Mouse (Mus musculus): ENCODE data around the gene Mms19. TPM values are rescaled to one million over a fixed set of nuclear protein-coding genes. Genes with fewer than 3 reads are reported as not detected.
A peak's percentile ranks its signal among the peaks of the same experiment; 100 is the strongest.

The Mms19 gene
- polyA plus RNA-seq, 1 experiment from 2014 or later, result 11.1 TPM

DNA sequence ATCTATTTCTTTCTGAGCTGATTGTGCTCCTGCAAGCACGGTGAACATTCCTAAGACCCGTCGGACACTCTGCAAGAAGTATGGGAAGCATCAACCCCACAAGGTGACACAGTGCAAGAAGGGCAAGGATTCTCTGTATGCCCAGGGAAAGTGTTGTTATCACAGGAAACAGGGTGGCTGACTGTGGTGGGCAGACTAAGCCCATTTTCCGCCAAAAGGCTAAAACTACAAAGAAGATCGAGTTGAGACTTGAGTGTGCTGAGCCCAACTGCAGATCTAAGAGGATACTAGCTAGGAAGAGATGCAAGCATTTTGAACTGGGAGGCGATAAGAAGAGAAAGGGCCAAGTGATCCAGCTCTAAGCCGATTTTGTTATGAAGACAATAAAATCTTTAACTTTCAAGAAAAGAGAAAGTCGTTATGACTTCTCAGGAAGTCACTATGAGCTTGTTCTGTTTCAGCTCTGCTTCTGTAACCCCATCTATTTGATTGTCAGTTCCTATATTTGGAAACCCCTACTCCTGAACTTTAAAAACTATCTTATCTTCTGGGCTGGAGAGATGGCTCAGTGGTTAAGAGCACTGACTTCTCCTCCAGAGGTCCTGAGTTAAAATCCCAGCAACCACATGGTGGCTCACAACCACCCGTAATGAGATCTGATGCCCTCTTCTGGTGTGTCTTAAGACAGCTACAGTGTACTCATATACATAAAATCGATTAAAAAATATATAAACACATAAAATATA is 77.9 kb downstream of the Mms19 start:
- Histone ChIP-seq H3K27me3 (ENCODE audit: control insufficient read depth, insufficient read depth, low read depth, low read length) (no peaks in the 10 kb centered on the region), H3K4me2 (ENCODE audit: low read depth, low read length) (no peak overlapping the region), H3K9ac (ENCODE audit: low read depth, low read length) (no peak overlapping the region), H3K4me1 (ENCODE audit: control insufficient read depth, low read depth, low read length) (peaks cover 46% of the 10 kb centered on the region), H3K4me3 (ENCODE audit: low read depth, low read length) (no peak overlapping the region), H3K9me3 (replicated peaks; ENCODE audit: control insufficient read depth, low read length) (no peaks in the 10 kb centered on the region), H3K27ac (ENCODE audit: low read length) (peak overlapping the region; percentile 10; the same call in 1 of the 2 replicates), H3K36me3 (ENCODE audit: control insufficient read depth, insufficient read depth) (no peaks in the 10 kb centered on the region)
- WGBS (ENCODE audit: insufficient replicate concordance), result 23% methylated on average over 10 of the region's 10 CpGs
- ATAC-seq (ENCODE audit: low read depth), result no peak

DNA sequence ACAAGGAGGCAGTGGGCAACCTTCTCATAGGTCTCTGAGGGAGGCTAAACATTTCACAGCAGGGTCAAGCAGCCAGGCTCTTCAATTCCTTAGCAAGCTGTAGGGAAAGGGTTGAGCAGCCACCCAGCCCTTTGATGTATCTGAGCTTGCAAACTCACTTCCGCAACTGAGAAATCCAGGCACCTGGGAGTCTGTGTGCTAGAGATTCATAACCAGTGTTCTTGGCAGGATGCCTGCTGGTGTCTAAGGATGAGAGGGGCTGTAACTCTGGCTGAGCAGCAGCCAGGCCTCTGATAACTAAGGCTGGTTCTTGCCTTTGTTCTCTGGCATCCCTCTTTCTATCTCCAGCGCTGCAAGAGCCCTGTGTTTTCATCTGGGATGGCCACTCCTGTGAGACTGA is 79.3 kb downstream of the Mms19 start:
- Histone ChIP-seq H3K4me3 (ENCODE audit: low read depth, low read length) (no peak overlapping the region), H3K27me3 (ENCODE audit: control insufficient read depth, insufficient read depth, low read depth, low read length) (no peaks in the 10 kb centered on the region), H3K4me2 (ENCODE audit: low read depth, low read length) (no peak overlapping the region), H3K27ac (ENCODE audit: low read length) (peak overlapping the region; percentile 41; the same call in 1 of the 2 replicates), H3K9me3 (replicated peaks; ENCODE audit: control insufficient read depth, low read length) (no peaks in the 10 kb centered on the region), H3K36me3 (ENCODE audit: control insufficient read depth, insufficient read depth) (no peaks in the 10 kb centered on the region), H3K9ac (ENCODE audit: low read depth, low read length) (no peak overlapping the region), H3K4me1 (ENCODE audit: control insufficient read depth, low read depth, low read length) (peaks cover 34% of the 10 kb centered on the region)
- ATAC-seq (ENCODE audit: low read depth), result no peak
- WGBS (ENCODE audit: insufficient replicate concordance), result 56% methylated on average over 2 of the region's 2 CpGs

DNA sequence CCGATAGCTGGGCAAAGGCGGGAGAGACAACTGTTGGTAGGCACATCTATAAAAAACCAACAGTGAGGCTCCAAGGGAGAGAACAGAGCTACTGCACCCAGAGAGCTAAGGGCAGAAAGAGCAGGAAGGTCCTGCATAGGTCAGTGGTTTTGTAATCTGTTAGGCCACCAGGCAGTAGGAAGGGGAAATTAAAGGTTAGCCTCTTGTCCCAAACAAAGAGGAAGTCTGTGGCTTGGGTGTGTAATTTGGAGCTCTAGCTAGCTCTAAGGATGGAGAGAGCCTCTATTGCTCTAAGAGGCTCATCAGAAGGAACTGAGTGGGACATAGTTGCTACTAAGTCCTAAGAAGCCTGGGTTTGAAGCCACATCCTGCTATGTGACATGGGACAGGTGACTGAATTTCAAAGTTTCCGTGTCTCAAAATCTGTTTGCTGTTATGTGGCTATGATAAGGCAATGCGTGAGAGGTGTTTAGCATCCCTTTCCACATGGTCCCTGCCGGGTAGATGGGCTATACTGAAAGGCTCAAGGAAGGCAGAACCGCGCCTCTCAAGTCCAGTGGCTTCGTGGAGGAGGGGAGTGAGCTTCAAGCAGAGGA is 80.4 kb downstream of the Mms19 start:
- 28% methylated on average over 8 of the region's 8 CpGs for WGBS (ENCODE audit: insufficient replicate concordance)
- peak overlapping the region; percentile 56 for H3K27ac ChIP-seq (ENCODE audit: low read length)
- H3K27me3 ChIP-seq (ENCODE audit: control insufficient read depth, insufficient read depth, low read depth, low read length), result no peaks in the 10 kb centered on the region
- H3K4me1 ChIP-seq (ENCODE audit: control insufficient read depth, low read depth, low read length), result peaks cover 27% of the 10 kb centered on the region
- no peak overlapping the region for H3K4me2 ChIP-seq (ENCODE audit: low read depth, low read length)
- H3K9me3 ChIP-seq (replicated peaks; ENCODE audit: control insufficient read depth, low read length), result no peaks in the 10 kb centered on the region
- no peak overlapping the region for H3K4me3 ChIP-seq (ENCODE audit: low read depth, low read length)
- peak; percentile 20; the same call in 1 of the 2 replicates for ATAC-seq (ENCODE audit: low read depth)
- H3K36me3 ChIP-seq (ENCODE audit: control insufficient read depth, insufficient read depth), result no peaks in the 10 kb centered on the region
- no peak overlapping the region for H3K9ac ChIP-seq (ENCODE audit: low read depth, low read length)

DNA sequence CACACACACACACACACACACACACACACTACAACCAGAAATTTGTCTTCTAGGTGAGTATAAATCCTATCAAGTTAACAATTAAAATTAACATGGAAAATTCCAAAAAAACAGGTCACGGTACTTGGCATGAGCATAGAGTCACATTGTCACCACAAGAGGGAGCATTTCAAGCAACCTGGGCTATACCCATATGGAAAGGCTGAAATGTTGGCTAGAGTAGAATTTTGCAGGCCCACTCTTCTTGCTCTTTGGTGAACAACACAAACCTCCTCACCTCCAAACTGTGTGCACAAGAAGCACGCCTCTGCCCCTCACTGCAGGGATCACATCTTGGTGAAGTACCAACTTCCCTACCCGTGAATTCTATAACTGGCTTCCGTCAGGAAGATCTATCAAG is 82.1 kb downstream of the Mms19 start:
- peaks cover 33% of the 10 kb centered on the region for H3K4me1 ChIP-seq (ENCODE audit: control insufficient read depth, low read depth, low read length)
- no peak overlapping the region for H3K4me2 ChIP-seq (ENCODE audit: low read depth, low read length)
- no peak overlapping the region for H3K27ac ChIP-seq (ENCODE audit: low read length)
- no peaks in the 10 kb centered on the region for H3K9me3 ChIP-seq (replicated peaks; ENCODE audit: control insufficient read depth, low read length)
- H3K4me3 ChIP-seq (ENCODE audit: low read depth, low read length), result no peak overlapping the region
- no peak for ATAC-seq (ENCODE audit: low read depth)
- 40% methylated on average over 4 of the region's 4 CpGs for WGBS (ENCODE audit: insufficient replicate concordance)
- no peaks in the 10 kb centered on the region for H3K27me3 ChIP-seq (ENCODE audit: control insufficient read depth, insufficient read depth, low read depth, low read length)
- no peak overlapping the region for H3K9ac ChIP-seq (ENCODE audit: low read depth, low read length)
- no peaks in the 10 kb centered on the region for H3K36me3 ChIP-seq (ENCODE audit: control insufficient read depth, insufficient read depth)

DNA sequence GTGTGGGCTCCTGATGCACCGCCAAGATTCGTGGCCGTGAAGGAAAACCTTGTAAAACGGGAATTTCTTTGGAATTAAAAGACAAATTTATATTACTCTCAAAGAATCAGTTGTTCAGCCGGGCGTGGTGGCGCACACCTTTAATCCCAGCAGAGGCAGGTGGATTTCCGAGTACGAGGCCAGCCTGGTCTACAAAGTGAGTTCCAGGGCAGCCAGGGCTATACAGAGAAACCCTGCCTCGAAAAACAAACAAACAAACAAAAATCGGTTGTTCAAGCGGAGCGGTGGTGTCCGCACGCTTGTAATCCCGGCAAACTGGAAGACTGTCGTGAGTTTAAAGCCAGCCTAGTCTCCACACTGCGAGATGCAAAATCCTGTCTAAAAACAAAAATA is 84.6 kb downstream of the Mms19 start:
- Histone ChIP-seq H3K4me1 (ENCODE audit: control insufficient read depth, low read depth, low read length) (peaks cover 27% of the 10 kb centered on the region), H3K36me3 (ENCODE audit: control insufficient read depth, insufficient read depth) (no peaks in the 10 kb centered on the region), H3K27ac (ENCODE audit: low read length) (no peak overlapping the region), H3K4me2 (ENCODE audit: low read depth, low read length) (peak overlapping the region; percentile 93), H3K9ac (ENCODE audit: low read depth, low read length) (peak overlapping the region; percentile 68), H3K9me3 (replicated peaks; ENCODE audit: control insufficient read depth, low read length) (no peaks in the 10 kb centered on the region), H3K27me3 (ENCODE audit: control insufficient read depth, insufficient read depth, low read depth, low read length) (no peaks in the 10 kb centered on the region), H3K4me3 (ENCODE audit: low read depth, low read length) (peak overlapping the region; percentile 89)
- 20% methylated on average over 18 of the region's 18 CpGs for WGBS (ENCODE audit: insufficient replicate concordance)
- ATAC-seq (ENCODE audit: low read depth), result no peak

DNA sequence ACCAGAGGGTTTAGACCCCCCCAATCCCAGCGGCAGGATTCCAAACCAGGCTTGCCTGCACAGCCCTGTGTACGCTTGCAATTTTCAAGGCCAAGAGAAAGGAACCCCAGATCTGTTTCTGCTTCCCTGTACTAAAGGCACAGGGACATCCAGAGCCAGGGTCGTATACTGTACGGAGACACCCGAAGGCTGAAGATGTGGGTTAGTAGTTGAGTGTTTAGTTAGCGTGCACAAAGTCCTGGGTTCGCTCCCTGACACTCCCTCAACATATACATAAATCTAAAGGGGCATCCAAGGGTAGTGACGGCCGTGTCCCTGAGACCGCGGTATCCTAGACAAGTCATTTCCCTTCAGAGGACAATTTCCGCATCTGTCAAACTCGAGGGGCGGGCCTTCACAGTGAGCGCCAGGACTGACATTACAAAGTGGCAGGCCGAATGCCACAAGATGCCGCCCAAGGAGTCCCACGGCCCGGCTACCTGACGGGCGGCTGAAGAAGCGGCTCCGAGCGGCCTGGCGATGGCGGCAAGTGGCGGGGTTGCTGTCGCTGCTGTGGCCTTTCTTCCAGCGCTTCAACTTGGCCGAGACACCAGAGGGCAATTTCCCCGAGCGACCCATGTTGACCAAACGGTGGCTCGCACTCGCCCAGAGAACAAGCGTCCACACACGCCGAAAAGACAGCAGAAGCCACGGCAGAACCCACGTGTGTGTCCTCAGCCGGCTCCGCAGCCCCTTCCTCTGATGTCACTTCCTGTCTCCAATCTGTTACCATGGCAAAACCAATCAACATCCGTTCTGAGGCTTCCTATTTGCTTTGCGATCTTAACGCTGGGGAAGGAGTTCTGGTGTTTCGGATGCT is 85.3 kb downstream of the Mms19 start, which contains the start of gene Rrp12:
Gene Rrp12 (minus strand): TSS at position 714 of the 859 bp plus-strand sequence.
- ATAC-seq (ENCODE audit: low read depth), result peak; percentile 90
- Histone ChIP-seq H3K27ac (ENCODE audit: low read length) (peak within 1 kb of the TSS; percentile 31), H3K9ac (ENCODE audit: low read depth, low read length) (peak within 1 kb of the TSS; percentile 68), H3K4me3 (ENCODE audit: low read depth, low read length) (peak within 1 kb of the TSS; percentile 89), H3K9me3 (replicated peaks; ENCODE audit: control insufficient read depth, low read length) (no peaks in the 10 kb centered on the region), H3K36me3 (ENCODE audit: control insufficient read depth, insufficient read depth) (no peaks in the 10 kb centered on the region), H3K4me2 (ENCODE audit: low read depth, low read length) (peak within 1 kb of the TSS; percentile 93), H3K4me1 (ENCODE audit: control insufficient read depth, low read depth, low read length) (peaks cover 24% of the 10 kb centered on the region), H3K27me3 (ENCODE audit: control insufficient read depth, insufficient read depth, low read depth, low read length) (no peaks in the 10 kb centered on the region)
- WGBS (ENCODE audit: insufficient replicate concordance), result under 1% methylated on average over 46 of the region's 46 CpGs

DNA sequence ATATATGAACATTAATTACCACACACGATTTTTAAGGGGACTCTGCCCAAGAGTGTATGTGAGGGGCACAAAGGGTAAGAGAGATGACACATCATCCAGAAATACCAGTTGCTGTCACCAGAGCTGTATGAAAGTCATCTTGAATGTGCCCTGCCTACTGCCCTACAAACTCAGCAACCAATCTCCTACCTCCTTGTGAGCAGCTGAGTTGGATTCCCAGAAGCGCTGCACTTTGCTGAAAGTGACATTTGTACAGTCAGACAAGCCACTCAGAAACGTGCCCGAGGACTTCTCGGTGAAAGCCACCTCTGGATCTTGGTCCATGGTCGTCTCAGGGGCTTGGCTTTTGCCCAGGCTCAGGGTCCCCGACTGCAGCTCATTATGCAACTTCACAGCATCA is 86.0 kb downstream of the Mms19 start:
- ATAC-seq (ENCODE audit: low read depth), result no peak
- Histone ChIP-seq H3K9me3 (replicated peaks; ENCODE audit: control insufficient read depth, low read length) (no peaks in the 10 kb centered on the region), H3K4me3 (ENCODE audit: low read depth, low read length) (peak overlapping the region; percentile 89), H3K9ac (ENCODE audit: low read depth, low read length) (peak overlapping the region; percentile 68), H3K4me2 (ENCODE audit: low read depth, low read length) (peak overlapping the region; percentile 93), H3K27ac (ENCODE audit: low read length) (no peak overlapping the region), H3K4me1 (ENCODE audit: control insufficient read depth, low read depth, low read length) (peaks cover 20% of the 10 kb centered on the region), H3K27me3 (ENCODE audit: control insufficient read depth, insufficient read depth, low read depth, low read length) (no peaks in the 10 kb centered on the region), H3K36me3 (ENCODE audit: control insufficient read depth, insufficient read depth) (peaks cover under 1% of the 10 kb centered on the region)
- 20% methylated on average over 7 of the region's 7 CpGs for WGBS (ENCODE audit: insufficient replicate concordance)
